Mouse (Mus musculus): ENCODE data around the gene B3gnt2. TPM values are rescaled to one million over a fixed set of nuclear protein-coding genes. Genes with fewer than 3 reads are reported as not detected.

The B3gnt2 gene
- polyA plus RNA-seq, 1 experiment = 13.1 TPM

DNA sequence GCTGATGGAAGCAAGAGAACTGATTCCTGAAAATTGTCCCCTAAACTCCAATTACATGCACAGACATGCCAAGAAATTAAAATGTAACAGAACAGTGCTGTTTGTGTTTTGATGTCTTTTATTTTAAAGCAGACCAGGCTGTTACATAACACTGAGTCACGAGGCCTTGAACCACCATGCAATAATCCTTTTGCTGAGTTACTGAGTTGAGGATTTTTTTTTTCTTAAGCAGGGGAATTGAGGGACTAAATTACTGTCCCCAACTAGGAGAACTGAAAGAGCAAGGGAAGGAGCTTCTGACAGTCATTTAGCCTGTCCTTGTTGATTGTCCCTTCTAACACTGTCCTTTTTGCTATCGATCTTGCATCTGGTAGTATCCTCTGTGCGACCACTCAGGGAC lies 76.3 kb downstream of the B3gnt2 start:
- Histone ChIP-seq H3K4me2 (ENCODE audit: low read depth) (no peak overlapping the region), H3K27me3 (ENCODE audit: control insufficient read depth, insufficient read depth, insufficient read length) (no peaks in the 10 kb centered on the region), H3K79me2 (ENCODE audit: control insufficient read depth, insufficient read depth) (no peaks in the 10 kb centered on the region), H3ac (ENCODE audit: control insufficient read depth, insufficient read length) (no peak overlapping the region), H3K36me3 (ENCODE audit: control insufficient read depth, insufficient read depth) (no peaks in the 10 kb centered on the region), H3K4me3 (no peak overlapping the region)
- TF ChIP-seq TCF3 (IDR thresholded peaks at IDR 0.05; ENCODE audit: insufficient read length, low read depth) (no peak), CEBPB (IDR thresholded peaks at IDR 0.05; ENCODE audit: insufficient read depth, poor library complexity, severe bottlenecking) (no peak), MYOG (IDR thresholded peaks at IDR 0.05; ENCODE audit: control insufficient read depth in 1 of 3, insufficient read depth in 1 of 3, insufficient read length in 2 of 3, low read depth in 2 of 3) (no peak), MAX (IDR thresholded peaks at IDR 0.05; ENCODE audit: low read depth) (no peak), MYOD1 (IDR thresholded peaks at IDR 0.05; ENCODE audit: control insufficient read depth in 1 of 3, insufficient read length in 2 of 3, low read depth in 2 of 3) (no peak), SRF (IDR thresholded peaks at IDR 0.05; ENCODE audit: control insufficient read depth, insufficient read length, low read depth) (no peak)

DNA sequence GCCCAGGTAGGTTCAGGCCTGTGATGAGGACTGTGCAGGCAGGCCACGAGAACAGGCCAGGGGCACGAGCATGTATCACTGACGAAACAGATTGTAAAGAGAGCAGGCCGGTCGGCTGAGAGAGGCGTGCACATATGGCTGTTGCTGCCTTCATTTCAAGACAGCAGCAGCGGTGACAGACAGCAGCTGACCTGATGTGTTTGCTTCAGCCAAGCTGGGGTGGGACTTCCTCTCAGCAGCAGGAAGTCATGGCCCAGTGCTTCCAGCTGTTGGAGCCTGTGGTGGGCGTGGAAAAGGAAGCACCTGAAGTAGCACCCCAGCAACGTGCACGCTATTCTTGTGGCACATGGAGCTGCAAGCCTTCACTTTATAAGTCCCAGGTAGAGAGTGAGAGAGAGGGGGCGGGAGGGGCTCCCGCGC lies 78.0 kb downstream of the B3gnt2 start:
- Histone ChIP-seq H3K79me2 (ENCODE audit: control insufficient read depth, insufficient read depth) (no peaks in the 10 kb centered on the region), H3K27me3 (ENCODE audit: control insufficient read depth, insufficient read depth, insufficient read length) (no peaks in the 10 kb centered on the region), H3ac (ENCODE audit: control insufficient read depth, insufficient read length) (no peak overlapping the region), H3K4me2 (ENCODE audit: low read depth) (no peak overlapping the region), H3K4me3 (no peak overlapping the region), H3K36me3 (ENCODE audit: control insufficient read depth, insufficient read depth) (no peaks in the 10 kb centered on the region)
- TF ChIP-seq MYOG (IDR thresholded peaks at IDR 0.05; ENCODE audit: control insufficient read depth in 1 of 3, insufficient read depth in 1 of 3, insufficient read length in 2 of 3, low read depth in 2 of 3) = peak in 1 of 3 experiments; percentile 4
- TF ChIP-seq USF1 (IDR thresholded peaks at IDR 0.05; ENCODE audit: low read depth) = no peak
- no peak for TF ChIP-seq SRF (IDR thresholded peaks at IDR 0.05; ENCODE audit: control insufficient read depth, insufficient read length, low read depth)
- TF ChIP-seq CEBPB (IDR thresholded peaks at IDR 0.05; ENCODE audit: insufficient read depth, poor library complexity, severe bottlenecking) = no peak

DNA sequence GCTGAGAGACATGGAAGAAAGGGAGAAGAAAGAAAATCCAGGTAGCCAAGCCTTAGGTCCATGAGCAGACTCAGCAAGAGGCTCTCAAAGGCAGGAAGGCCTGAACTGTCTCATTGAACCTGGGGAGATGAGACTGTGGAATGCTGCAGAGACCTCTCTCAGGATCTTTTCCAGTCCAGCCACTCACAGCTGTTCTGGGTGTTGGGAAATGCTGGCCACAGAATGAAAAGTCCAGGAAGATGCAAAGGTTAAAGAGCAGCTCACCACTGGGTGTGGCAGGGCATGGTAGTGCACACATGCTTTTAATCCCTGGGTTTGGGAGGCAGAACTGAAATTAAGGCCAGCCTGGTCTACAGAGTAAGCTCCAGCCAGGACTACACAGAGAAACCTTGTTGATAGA lies 79.6 kb downstream of the B3gnt2 start:
- Histone ChIP-seq H3K4me3 (no peak overlapping the region), H3ac (ENCODE audit: control insufficient read depth, insufficient read length) (no peak overlapping the region), H3K79me2 (ENCODE audit: control insufficient read depth, insufficient read depth) (no peaks in the 10 kb centered on the region), H3K27me3 (ENCODE audit: control insufficient read depth, insufficient read depth, insufficient read length) (no peaks in the 10 kb centered on the region), H3K4me2 (ENCODE audit: low read depth) (peak overlapping the region; percentile 36), H3K36me3 (ENCODE audit: control insufficient read depth, insufficient read depth) (no peaks in the 10 kb centered on the region)
- TF ChIP-seq MYOG (IDR thresholded peaks at IDR 0.05; ENCODE audit: control insufficient read depth in 1 of 3, insufficient read depth in 1 of 3, insufficient read length in 2 of 3, low read depth in 2 of 3) (peak in 2 of 3 experiments; percentile 64 to 87), TCF12 (IDR thresholded peaks at IDR 0.05; ENCODE audit: insufficient read depth, poor library complexity, severe bottlenecking) (peak; percentile 71), MAX (IDR thresholded peaks at IDR 0.05; ENCODE audit: low read depth) (no peak), TCF3 (IDR thresholded peaks at IDR 0.05; ENCODE audit: insufficient read length, low read depth) (no peak), MYOD1 (IDR thresholded peaks at IDR 0.05; ENCODE audit: control insufficient read depth in 1 of 3, insufficient read length in 2 of 3, low read depth in 2 of 3) (peak; percentile 1 to 82 (median 80)), REST (IDR thresholded peaks at IDR 0.05; ENCODE audit: insufficient read depth, insufficient read length) (no peak), CEBPB (IDR thresholded peaks at IDR 0.05; ENCODE audit: insufficient read depth, poor library complexity, severe bottlenecking) (peak; percentile 90)

DNA sequence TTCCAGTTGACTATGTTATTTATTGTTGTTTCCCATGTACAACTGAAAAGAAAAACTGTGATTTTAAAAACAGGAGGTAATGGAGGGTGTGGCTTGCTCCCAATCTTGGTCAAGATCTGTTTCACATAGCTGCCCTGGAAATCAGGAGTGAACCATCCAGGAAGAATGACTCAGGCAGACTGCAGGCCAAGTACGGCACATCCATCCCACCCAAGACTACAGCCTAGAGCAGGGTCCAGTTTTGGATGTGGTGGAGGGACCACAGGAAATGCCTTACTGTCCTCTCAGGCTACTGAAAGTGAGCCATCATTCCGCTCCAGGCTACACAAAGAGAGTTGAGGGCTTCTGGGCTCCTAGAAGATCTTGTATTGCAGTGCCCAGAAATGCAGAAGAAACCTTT lies 80.0 kb downstream of the B3gnt2 start:
- no peak overlapping the region for H3ac ChIP-seq (ENCODE audit: control insufficient read depth, insufficient read length)
- TF ChIP-seq POLR2AphosphoS2 (IDR thresholded peaks at IDR 0.05; ENCODE audit: insufficient read length, low read depth) (no peak), MYOD1 (IDR thresholded peaks at IDR 0.05; ENCODE audit: control insufficient read depth in 1 of 3, insufficient read length in 2 of 3, low read depth in 2 of 3) (no peak), E2F4 (IDR thresholded peaks at IDR 0.05; ENCODE audit: insufficient read depth) (no peak), TCF3 (IDR thresholded peaks at IDR 0.05; ENCODE audit: insufficient read length, low read depth) (no peak)
- peak overlapping the region; percentile 36 for H3K4me2 ChIP-seq (ENCODE audit: low read depth)
- H3K79me2 ChIP-seq (ENCODE audit: control insufficient read depth, insufficient read depth) = no peaks in the 10 kb centered on the region
- H3K36me3 ChIP-seq (ENCODE audit: control insufficient read depth, insufficient read depth) = no peaks in the 10 kb centered on the region
- no peaks in the 10 kb centered on the region for H3K27me3 ChIP-seq (ENCODE audit: control insufficient read depth, insufficient read depth, insufficient read length)
- no peak overlapping the region for H3K4me3 ChIP-seq

DNA sequence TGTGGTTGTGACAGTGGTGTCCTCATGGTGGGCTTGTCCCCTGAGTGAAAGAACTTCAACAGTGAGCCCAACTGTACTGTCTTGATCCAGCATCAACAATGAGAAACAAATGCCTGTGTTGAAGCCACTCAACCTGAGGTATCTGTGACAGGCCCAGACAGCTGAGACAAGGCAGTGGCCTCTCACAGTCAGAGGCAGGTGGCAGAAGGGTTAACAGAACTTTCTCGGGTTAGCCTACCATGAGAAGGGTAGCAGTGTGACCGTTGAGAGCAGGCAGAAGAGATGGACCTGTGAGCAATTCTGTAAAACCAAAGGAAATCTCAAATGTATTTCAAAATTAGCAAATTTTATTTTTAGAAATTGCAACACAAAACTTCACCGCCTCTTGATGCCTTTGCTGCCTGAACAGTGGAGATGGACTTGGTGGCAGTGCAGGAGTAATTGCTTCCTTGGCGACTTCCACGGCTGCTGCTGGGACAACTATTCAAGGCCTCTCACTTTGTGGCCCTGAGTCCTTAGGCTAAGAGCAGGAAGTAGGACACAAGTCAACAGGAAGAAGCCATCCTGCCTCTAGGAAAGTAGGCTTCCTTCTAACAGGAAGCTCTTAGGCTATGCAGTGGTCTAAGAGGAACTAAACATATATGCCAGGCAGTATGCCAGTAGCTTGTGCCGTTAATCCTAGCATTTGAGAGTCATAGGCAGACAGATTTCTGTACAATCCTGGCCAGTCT lies 80.8 kb downstream of the B3gnt2 start:
- Histone ChIP-seq H3K36me3 (ENCODE audit: control insufficient read depth, insufficient read depth) (no peaks in the 10 kb centered on the region), H3K27me3 (ENCODE audit: control insufficient read depth, insufficient read depth, insufficient read length) (no peaks in the 10 kb centered on the region), H3K4me3 (no peak overlapping the region), H3K4me2 (ENCODE audit: low read depth) (no peak overlapping the region), H3ac (ENCODE audit: control insufficient read depth, insufficient read length) (no peak overlapping the region), H3K79me2 (ENCODE audit: control insufficient read depth, insufficient read depth) (no peaks in the 10 kb centered on the region)
- TF ChIP-seq TCF3 (IDR thresholded peaks at IDR 0.05; ENCODE audit: insufficient read length, low read depth) = no peak
- peak in 1 of 3 experiments; percentile 47 for TF ChIP-seq MYOG (IDR thresholded peaks at IDR 0.05; ENCODE audit: control insufficient read depth in 1 of 3, insufficient read depth in 1 of 3, insufficient read length in 2 of 3, low read depth in 2 of 3)
- TF ChIP-seq MYOD1 (IDR thresholded peaks at IDR 0.05; ENCODE audit: control insufficient read depth in 1 of 3, insufficient read length in 2 of 3, low read depth in 2 of 3) = peak in 2 of 3 experiments; percentile 60 to 69

All from myocyte (in vitro differentiated cells).